Mouse (Mus musculus): Measurements from ENCODE around the gene Ankrd36. TPM values are rescaled to one million over a fixed set of nuclear protein-coding genes. Genes with fewer than 3 reads are reported as not detected.

The Ankrd36 gene
- polyA plus RNA-seq, 1 experiment from 2014 or later = 1.9 TPM

DNA sequence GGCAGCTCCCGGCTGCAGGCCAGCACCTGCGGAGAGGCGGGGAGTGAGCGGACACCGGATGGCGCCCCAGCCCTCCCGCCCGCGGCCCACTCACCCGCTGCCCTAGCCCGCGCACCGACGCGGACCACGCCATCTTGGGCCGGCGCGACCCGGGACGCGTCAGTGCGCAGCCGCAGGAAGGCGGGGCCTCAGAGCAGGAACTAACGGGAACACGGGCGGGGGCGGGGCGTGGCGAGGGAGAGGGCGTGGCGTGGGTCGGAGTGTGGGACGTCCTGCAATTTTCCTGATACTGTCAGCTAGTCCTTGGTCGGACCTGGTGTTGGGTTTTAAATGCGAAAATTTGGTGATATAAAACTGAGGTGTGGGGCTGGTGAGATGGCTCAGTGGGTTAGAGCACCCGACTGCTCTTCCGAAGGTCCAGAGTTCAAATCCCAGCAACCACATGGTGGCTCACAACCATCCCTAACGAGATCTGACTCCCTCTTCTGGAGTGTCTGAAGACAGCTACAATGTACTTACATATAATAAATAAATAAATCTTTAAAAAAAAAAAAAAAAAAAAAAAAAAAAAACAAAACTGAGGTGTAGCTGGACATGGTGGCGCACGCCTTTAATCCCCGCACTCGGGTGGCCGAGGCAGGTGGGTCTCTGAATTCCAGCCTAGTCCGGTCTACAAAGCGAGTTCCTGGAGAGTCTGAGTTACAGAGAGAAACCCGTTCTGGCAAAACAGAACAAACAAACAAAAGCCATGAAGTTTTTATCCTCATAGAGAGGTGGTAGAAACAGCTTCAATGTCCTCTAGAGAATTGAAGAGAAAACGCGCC, 138.3 kb downstream of the Ankrd36 start:
- H3K27ac ChIP-seq (ENCODE audit: low read depth) = peak overlapping the region; percentile 79
- H3K36me3 ChIP-seq (replicated peaks; ENCODE audit: insufficient read depth, low read length) = no peaks in the 10 kb centered on the region
- peak overlapping the region; percentile 98 for H3K4me3 ChIP-seq (ENCODE audit: low read depth, low read length)
- H3K4me2 ChIP-seq (ENCODE audit: low read depth, low read length) = peak overlapping the region; percentile 94
- peaks cover 17% of the 10 kb centered on the region for H3K4me1 ChIP-seq (ENCODE audit: insufficient read depth)
- ATAC-seq = peak; percentile 98
- peak overlapping the region; percentile 96 for H3K9ac ChIP-seq (replicated peaks)
- TF ChIP-seq EP300 (IDR thresholded peaks at IDR 0.05; ENCODE audit: low read depth) (no peak), CTCF (IDR thresholded peaks at IDR 0.05; ENCODE audit: low read depth) (no peak)
- peak; percentile 99 for DNase-seq
- no peaks in the 10 kb centered on the region for H3K9me3 ChIP-seq (ENCODE audit: low read length)
- H3K27me3 ChIP-seq (ENCODE audit: insufficient read depth, low read length) = no peaks in the 10 kb centered on the region
- WGBS (ENCODE audit: insufficient replicate concordance) = 18% methylated on average over 48 of the region's 50 CpGs

GRCm38 (mm10) chr11:5715179-5715578, 145.7 kb downstream of the Ankrd36 start:
- no peaks in the 10 kb centered on the region for H3K9me3 ChIP-seq (ENCODE audit: low read length)
- H3K4me2 ChIP-seq (ENCODE audit: low read depth, low read length) = no peak overlapping the region
- DNase-seq (no peak), ATAC-seq (no peak)
- no peak overlapping the region for H3K27ac ChIP-seq (ENCODE audit: low read depth)
- WGBS (ENCODE audit: insufficient replicate concordance) = 81% methylated on average over 9 of the region's 9 CpGs
- no peaks in the 10 kb centered on the region for H3K27me3 ChIP-seq (ENCODE audit: insufficient read depth, low read length)
- TF ChIP-seq EP300 (IDR thresholded peaks at IDR 0.05; ENCODE audit: low read depth) (no peak), CTCF (IDR thresholded peaks at IDR 0.05; ENCODE audit: low read depth) (no peak)
- no peaks in the 10 kb centered on the region for H3K4me1 ChIP-seq (ENCODE audit: insufficient read depth)
- peaks cover 31% of the 10 kb centered on the region for H3K36me3 ChIP-seq (replicated peaks; ENCODE audit: insufficient read depth, low read length)
- no peak overlapping the region for H3K9ac ChIP-seq (replicated peaks)
- no peak overlapping the region for H3K4me3 ChIP-seq (ENCODE audit: low read depth, low read length)

GRCm38 (mm10) chr11:5715630-5716105, 146.2 kb downstream of the Ankrd36 start, which contains the start of gene Mrps24:
TSS of gene Mrps24 (minus strand) at chr11:5715680.
- no peaks in the 10 kb centered on the region for H3K27me3 ChIP-seq (ENCODE audit: insufficient read depth, low read length)
- H3K27ac ChIP-seq (ENCODE audit: low read depth) = no peak within 1 kb of the TSS
- no peaks in the 10 kb centered on the region for H3K9me3 ChIP-seq (ENCODE audit: low read length)
- WGBS (ENCODE audit: insufficient replicate concordance) = 89% methylated on average over 14 of the region's 14 CpGs
- peak; percentile 12 for DNase-seq
- TF ChIP-seq EP300 (IDR thresholded peaks at IDR 0.05; ENCODE audit: low read depth) = no peak
- no peak for TF ChIP-seq CTCF (IDR thresholded peaks at IDR 0.05; ENCODE audit: low read depth)
- H3K9ac ChIP-seq (replicated peaks) = no peak within 1 kb of the TSS
- no peaks in the 10 kb centered on the region for H3K4me1 ChIP-seq (ENCODE audit: insufficient read depth)
- peaks cover 31% of the 10 kb centered on the region for H3K36me3 ChIP-seq (replicated peaks; ENCODE audit: insufficient read depth, low read length)
- H3K4me2 ChIP-seq (ENCODE audit: low read depth, low read length) = no peak within 1 kb of the TSS
- no peak within 1 kb of the TSS for H3K4me3 ChIP-seq (ENCODE audit: low read depth, low read length)
- no peak for ATAC-seq

GRCm38 (mm10) chr11:5716246-5716645, 146.8 kb downstream of the Ankrd36 start:
- Histone ChIP-seq H3K27ac (ENCODE audit: low read depth) (no peak overlapping the region), H3K9me3 (ENCODE audit: low read length) (no peaks in the 10 kb centered on the region), H3K36me3 (replicated peaks; ENCODE audit: insufficient read depth, low read length) (peaks cover 31% of the 10 kb centered on the region), H3K4me3 (ENCODE audit: low read depth, low read length) (no peak overlapping the region), H3K4me1 (ENCODE audit: insufficient read depth) (no peaks in the 10 kb centered on the region), H3K27me3 (ENCODE audit: insufficient read depth, low read length) (no peaks in the 10 kb centered on the region), H3K4me2 (ENCODE audit: low read depth, low read length) (no peak overlapping the region), H3K9ac (replicated peaks) (no peak overlapping the region)
- ATAC-seq = no peak
- no peak for TF ChIP-seq EP300 (IDR thresholded peaks at IDR 0.05; ENCODE audit: low read depth)
- 0 out of 2 replicates have a peak, but pooled peaks have one; percentile 1 for TF ChIP-seq CTCF (IDR thresholded peaks at IDR 0.05; ENCODE audit: low read depth)
- DNase-seq = peak; percentile 14
- WGBS (ENCODE audit: insufficient replicate concordance) = 91% methylated on average over 11 of the region's 11 CpGs

- peaks cover 34% of the 10 kb centered on the region for H3K36me3 ChIP-seq (replicated peaks; ENCODE audit: insufficient read depth, low read length)
- no peak overlapping the region for H3K9ac ChIP-seq (replicated peaks)
- DNase-seq = no peak
Observed at GRCm38 (mm10) chr11:5716938-5717705, 147.6 kb downstream of the Ankrd36 start.

More at GRCm38 (mm10) chr11:5716938-5717705, 147.6 kb downstream of the Ankrd36 start:
- TF ChIP-seq EP300 (IDR thresholded peaks at IDR 0.05; ENCODE audit: low read depth) = no peak
- no peak overlapping the region for H3K4me2 ChIP-seq (ENCODE audit: low read depth, low read length)
- no peak for ATAC-seq
- no peak overlapping the region for H3K4me3 ChIP-seq (ENCODE audit: low read depth, low read length)
- no peaks in the 10 kb centered on the region for H3K4me1 ChIP-seq (ENCODE audit: insufficient read depth)
- H3K27me3 ChIP-seq (ENCODE audit: insufficient read depth, low read length) = no peaks in the 10 kb centered on the region
- 92% methylated on average over 34 of the region's 34 CpGs for WGBS (ENCODE audit: insufficient replicate concordance)
- H3K9me3 ChIP-seq (ENCODE audit: low read length) = no peaks in the 10 kb centered on the region
- H3K27ac ChIP-seq (ENCODE audit: low read depth) = no peak overlapping the region
